Mouse (Mus musculus): ENCODE measurements around the gene Sympk. TPM values are rescaled to one million over a fixed set of nuclear protein-coding genes. Genes with fewer than 3 reads are reported as not detected.

The Sympk gene
- polyA plus RNA-seq, 1 experiment, result 90.3 TPM

- H3K4me2 ChIP-seq (ENCODE audit: low read depth), result no peak overlapping the region
- no peak overlapping the region for H3ac ChIP-seq (ENCODE audit: control insufficient read depth, insufficient read length)
- H3K4me3 ChIP-seq, result no peak overlapping the region
- H3K27me3 ChIP-seq (ENCODE audit: control insufficient read depth, insufficient read depth, insufficient read length), result no peaks in the 10 kb centered on the region
- TF ChIP-seq MAX (IDR thresholded peaks at IDR 0.05; ENCODE audit: low read depth), result no peak
- no peak for TF ChIP-seq POLR2A (IDR thresholded peaks at IDR 0.05; ENCODE audit: insufficient read length, low read depth)
- TF ChIP-seq MYOD1 (IDR thresholded peaks at IDR 0.05; ENCODE audit: control insufficient read depth in 1 of 3, insufficient read length in 2 of 3, low read depth in 2 of 3), result no peak
- TF ChIP-seq POLR2AphosphoS2 (IDR thresholded peaks at IDR 0.05; ENCODE audit: insufficient read length, low read depth), result peak; percentile 51
- no peaks in the 10 kb centered on the region for H3K79me2 ChIP-seq (ENCODE audit: control insufficient read depth, insufficient read depth)
- no peaks in the 10 kb centered on the region for H3K36me3 ChIP-seq (ENCODE audit: control insufficient read depth, insufficient read depth)
Observed at GRCm38 (mm10) chr7:19052345-19053135, 28.4 kb downstream of the Sympk start.

DNA sequence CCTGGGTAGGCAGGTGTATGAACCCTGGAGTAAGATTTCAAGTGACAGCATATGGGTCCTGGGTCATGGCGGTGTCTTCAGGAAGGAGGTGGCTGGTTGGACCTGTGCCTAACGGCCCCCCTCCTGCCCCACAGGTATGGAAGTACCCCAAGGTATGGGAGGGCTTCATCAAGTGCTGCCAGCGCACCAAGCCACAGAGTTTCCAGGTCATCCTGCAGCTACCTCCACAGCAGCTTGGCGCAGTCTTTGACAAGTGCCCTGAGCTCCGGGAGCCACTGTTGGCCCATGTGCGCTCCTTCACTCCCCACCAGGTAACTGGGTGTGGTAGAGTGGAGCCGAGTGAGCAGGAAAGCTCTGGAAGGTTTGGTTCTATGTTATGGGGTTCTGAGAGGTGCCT lies 29.0 kb downstream of the Sympk start:
- Histone ChIP-seq H3K27me3 (ENCODE audit: control insufficient read depth, insufficient read depth, insufficient read length) (no peaks in the 10 kb centered on the region), H3ac (ENCODE audit: control insufficient read depth, insufficient read length) (no peak overlapping the region), H3K36me3 (ENCODE audit: control insufficient read depth, insufficient read depth) (no peaks in the 10 kb centered on the region)

DNA sequence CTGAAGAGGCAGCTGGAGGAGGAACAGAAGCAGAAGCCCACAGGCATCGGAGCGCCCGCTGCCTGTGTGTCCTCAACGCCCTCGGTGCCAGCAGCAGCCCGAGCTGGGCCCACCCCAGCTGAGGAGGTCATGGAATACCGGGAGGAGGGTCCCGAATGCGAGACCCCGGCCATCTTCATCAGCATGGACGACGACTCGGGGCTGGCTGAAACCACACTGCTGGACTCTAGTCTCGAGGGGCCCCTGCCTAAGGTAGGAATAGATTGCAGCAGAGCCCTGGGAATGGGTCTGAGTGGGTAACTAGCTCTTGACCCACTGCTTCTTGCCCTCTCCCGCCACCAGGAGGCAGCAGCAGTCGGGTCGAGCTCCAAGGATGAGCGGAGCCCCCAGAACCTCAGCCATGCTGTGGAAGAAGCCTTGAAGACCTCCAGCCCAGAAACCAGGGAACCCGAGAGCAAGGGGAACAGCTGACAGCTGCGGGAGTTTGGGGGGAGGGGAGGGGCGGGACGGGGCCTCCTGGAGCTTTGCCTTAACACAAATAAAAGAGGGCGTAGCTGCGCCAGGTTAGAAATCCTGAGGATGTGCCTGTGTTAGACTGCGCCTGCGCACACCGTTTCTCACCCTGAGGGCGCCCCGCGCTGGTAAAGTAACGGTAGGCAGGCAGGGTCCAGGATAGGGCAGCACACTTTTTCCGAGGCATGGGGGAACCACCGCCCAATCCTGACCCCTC lies 30.0 kb downstream of the Sympk start, which contains the start of gene Rsph6a:
Gene Rsph6a, plus strand, starts transcription at position 644 of the 730 bp plus-strand sequence.
- Histone ChIP-seq H3K4me2 (ENCODE audit: low read depth) (no peak within 1 kb of the TSS), H3K79me2 (ENCODE audit: control insufficient read depth, insufficient read depth) (no peaks in the 10 kb centered on the region), H3ac (ENCODE audit: control insufficient read depth, insufficient read length) (no peak within 1 kb of the TSS), H3K27me3 (ENCODE audit: control insufficient read depth, insufficient read depth, insufficient read length) (no peaks in the 10 kb centered on the region), H3K36me3 (ENCODE audit: control insufficient read depth, insufficient read depth) (no peaks in the 10 kb centered on the region), H3K4me3 (no peak within 1 kb of the TSS)
- TF ChIP-seq TCF12 (IDR thresholded peaks at IDR 0.05; ENCODE audit: insufficient read depth, poor library complexity, severe bottlenecking), result no peak
- no peak for TF ChIP-seq POLR2A (IDR thresholded peaks at IDR 0.05; ENCODE audit: insufficient read length, low read depth)
- TF ChIP-seq USF1 (IDR thresholded peaks at IDR 0.05; ENCODE audit: low read depth), result no peak
- TF ChIP-seq POLR2AphosphoS2 (IDR thresholded peaks at IDR 0.05; ENCODE audit: insufficient read length, low read depth), result no peak
- TF ChIP-seq SRF (IDR thresholded peaks at IDR 0.05; ENCODE audit: control insufficient read depth, insufficient read length, low read depth), result no peak
- no peak for TF ChIP-seq MAX (IDR thresholded peaks at IDR 0.05; ENCODE audit: low read depth)
- no peak for TF ChIP-seq TCF3 (IDR thresholded peaks at IDR 0.05; ENCODE audit: insufficient read length, low read depth)
- no peak for TF ChIP-seq MYOG (IDR thresholded peaks at IDR 0.05; ENCODE audit: control insufficient read depth in 1 of 3, insufficient read depth in 1 of 3, insufficient read length in 2 of 3, low read depth in 2 of 3)
- TF ChIP-seq CEBPB (IDR thresholded peaks at IDR 0.05; ENCODE audit: insufficient read depth, poor library complexity, severe bottlenecking), result no peak
- no peak for TF ChIP-seq MYOD1 (IDR thresholded peaks at IDR 0.05; ENCODE audit: control insufficient read depth in 1 of 3, insufficient read length in 2 of 3, low read depth in 2 of 3)
- no peak for TF ChIP-seq E2F4 (IDR thresholded peaks at IDR 0.05; ENCODE audit: insufficient read depth)

More for the DNA sequence above, 29.0 kb downstream of the Sympk start:
- TF ChIP-seq MYOD1 (IDR thresholded peaks at IDR 0.05; ENCODE audit: control insufficient read depth in 1 of 3, insufficient read length in 2 of 3, low read depth in 2 of 3), result no peak
- Histone ChIP-seq H3K79me2 (ENCODE audit: control insufficient read depth, insufficient read depth) (no peaks in the 10 kb centered on the region), H3K4me3 (no peak overlapping the region), H3K4me2 (ENCODE audit: low read depth) (no peak overlapping the region)

- TF ChIP-seq TCF12 (IDR thresholded peaks at IDR 0.05; ENCODE audit: insufficient read depth, poor library complexity, severe bottlenecking) (no peak), TCF3 (IDR thresholded peaks at IDR 0.05; ENCODE audit: insufficient read length, low read depth) (no peak), MYOG (IDR thresholded peaks at IDR 0.05; ENCODE audit: control insufficient read depth in 1 of 3, insufficient read depth in 1 of 3, insufficient read length in 2 of 3, low read depth in 2 of 3) (no peak), CEBPB (IDR thresholded peaks at IDR 0.05; ENCODE audit: insufficient read depth, poor library complexity, severe bottlenecking) (no peak)
- no peaks in the 10 kb centered on the region for H3K79me2 ChIP-seq (ENCODE audit: control insufficient read depth, insufficient read depth)
- H3K4me2 ChIP-seq (ENCODE audit: low read depth), result no peak overlapping the region
- no peak overlapping the region for H3K4me3 ChIP-seq
- no peak overlapping the region for H3ac ChIP-seq (ENCODE audit: control insufficient read depth, insufficient read length)
- no peaks in the 10 kb centered on the region for H3K36me3 ChIP-seq (ENCODE audit: control insufficient read depth, insufficient read depth)
- H3K27me3 ChIP-seq (ENCODE audit: control insufficient read depth, insufficient read depth, insufficient read length), result no peaks in the 10 kb centered on the region
Observed at GRCm38 (mm10) chr7:19054777-19055076, 30.6 kb downstream of the Sympk start.

DNA sequence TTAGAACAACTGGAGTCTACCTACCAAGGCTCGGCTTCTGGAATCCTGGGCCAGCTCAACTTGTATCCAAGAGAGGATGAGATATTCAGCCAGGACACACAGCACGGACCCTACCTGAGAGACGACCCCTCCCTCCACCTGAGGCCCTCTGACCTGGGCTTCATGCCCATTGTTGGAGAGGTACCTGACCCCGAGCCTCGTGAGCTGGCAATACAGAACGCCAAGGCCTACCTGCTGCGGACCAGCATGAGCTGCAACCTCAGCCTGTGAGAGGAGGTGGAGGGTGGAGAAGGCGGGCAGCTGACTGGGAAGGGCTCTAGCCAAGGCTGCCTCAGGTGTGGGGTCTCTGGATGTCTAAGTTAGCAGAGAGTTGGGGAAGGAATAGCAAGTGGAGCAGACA lies 30.9 kb downstream of the Sympk start:
- TF ChIP-seq REST (IDR thresholded peaks at IDR 0.05; ENCODE audit: insufficient read depth, insufficient read length) (no peak), POLR2A (IDR thresholded peaks at IDR 0.05; ENCODE audit: insufficient read length, low read depth) (no peak), MAX (IDR thresholded peaks at IDR 0.05; ENCODE audit: low read depth) (no peak), CEBPB (IDR thresholded peaks at IDR 0.05; ENCODE audit: insufficient read depth, poor library complexity, severe bottlenecking) (no peak), TCF12 (IDR thresholded peaks at IDR 0.05; ENCODE audit: insufficient read depth, poor library complexity, severe bottlenecking) (no peak), SRF (IDR thresholded peaks at IDR 0.05; ENCODE audit: control insufficient read depth, insufficient read length, low read depth) (no peak), USF1 (IDR thresholded peaks at IDR 0.05; ENCODE audit: low read depth) (no peak), POLR2AphosphoS2 (IDR thresholded peaks at IDR 0.05; ENCODE audit: insufficient read length, low read depth) (no peak)
- H3K4me2 ChIP-seq (ENCODE audit: low read depth), result no peak overlapping the region
- H3ac ChIP-seq (ENCODE audit: control insufficient read depth, insufficient read length), result no peak overlapping the region
- H3K4me3 ChIP-seq, result no peak overlapping the region
- no peaks in the 10 kb centered on the region for H3K79me2 ChIP-seq (ENCODE audit: control insufficient read depth, insufficient read depth)
- H3K36me3 ChIP-seq (ENCODE audit: control insufficient read depth, insufficient read depth), result no peaks in the 10 kb centered on the region
- H3K27me3 ChIP-seq (ENCODE audit: control insufficient read depth, insufficient read depth, insufficient read length), result no peaks in the 10 kb centered on the region
